Comparison of ENCODE assay signal across 14 mouse cellular contexts in genomic region chr4:57109543-57109942, GRCm38 (mm10).
"Had no signal": no experiment of that assay in that cellular context is flagged by ENCODE, and none has a peak within 500 bp of the region (broad histone marks: within the 10 kb centered on the region; RNA-seq: fewer than 3 reads in every experiment).

No protein-coding gene starts in this region.

- ATAC-seq: lung, postnatal 0 days had no signal

- H3K4me3 ChIP-seq: kidney, embryonic 15.5 days; limb, embryonic 10.5 days; liver, embryonic 15.5 days; myocyte; neural tube, embryonic 15.5 days; stomach, embryonic 15.5 days had no signal

- H3K4me1 ChIP-seq: kidney, embryonic 15.5 days; neural tube, embryonic 15.5 days had no signal

- H3K27me3 ChIP-seq: kidney, embryonic 15.5 days; liver, embryonic 15.5 days; neural tube, embryonic 15.5 days; stomach, embryonic 15.5 days had no signal

- H3K36me3 ChIP-seq: kidney, embryonic 15.5 days; limb, embryonic 10.5 days; liver, embryonic 15.5 days; neural tube, embryonic 15.5 days; stomach, embryonic 15.5 days had no signal

- H3K27ac ChIP-seq: kidney, embryonic 15.5 days; limb, embryonic 10.5 days; liver, embryonic 15.5 days; neural tube, embryonic 15.5 days; stomach, embryonic 15.5 days had no signal

- H3K4me2 ChIP-seq: kidney, embryonic 15.5 days; liver, embryonic 11.5 days; liver, embryonic 15.5 days; neural tube, embryonic 15.5 days; stomach, embryonic 15.5 days had no signal

- H3K9me3 ChIP-seq: kidney, embryonic 15.5 days; limb, embryonic 10.5 days; liver, embryonic 15.5 days; neural tube, embryonic 15.5 days; stomach, embryonic 15.5 days had no signal

- DNase-seq: kidney, adult 2 months; kidney, postnatal 14 days; lung, adult 2 months; lung, postnatal 36 days; right cerebral cortex, postnatal 14 days; thymus, postnatal 4 days had no signal

- H3K9ac ChIP-seq: kidney, embryonic 15.5 days; liver, embryonic 15.5 days; neural tube, embryonic 15.5 days; stomach, embryonic 15.5 days had no signal
